Mouse (Mus musculus): ENCODE data around the gene Ercc5. TPM values are rescaled to one million over a fixed set of nuclear protein-coding genes. Genes with fewer than 3 reads are reported as not detected.

The Ercc5 gene
- polyA plus RNA-seq, 1 experiment, result 4.6 TPM

GRCm38 (mm10) chr1:44148706-44149105, 1.2 kb downstream of the Ercc5 start:
- Histone ChIP-seq H3K36me3 (ENCODE audit: control insufficient read depth, insufficient read depth, low read length) (no peaks in the 10 kb centered on the region; the same call in 1 of the 2 replicates), H3K4me1 (ENCODE audit: control insufficient read depth, insufficient read depth, low read length) (no peaks in the 10 kb centered on the region; the same call in 1 of the 2 replicates), H3K27ac (ENCODE audit: insufficient read depth, low read depth, low read length) (no peak overlapping the region), H3K4me3 (ENCODE audit: insufficient read depth, low read depth, low read length) (no peak overlapping the region), H3K27me3 (replicated peaks; ENCODE audit: control insufficient read depth, insufficient read depth, low read length) (no peaks in the 10 kb centered on the region)
- 23% methylated on average over 6 of the region's 6 CpGs for WGBS
- TF ChIP-seq CTCF (conservative IDR thresholded peaks at IDR 0.05; ENCODE audit: insufficient read depth, insufficient read length, low read depth, low read length) (no peak), POLR2A (IDR thresholded peaks at IDR 0.05; ENCODE audit: low read depth, low read length) (no peak)
- DNase-seq, result no peak

GRCm38 (mm10) chr1:44155287-44155686, 7.7 kb downstream of the Ercc5 start:
- H3K36me3 ChIP-seq (ENCODE audit: control insufficient read depth, insufficient read depth, low read length), result peaks cover 9% of the 10 kb centered on the region
- no peaks in the 10 kb centered on the region for H3K27me3 ChIP-seq (replicated peaks; ENCODE audit: control insufficient read depth, insufficient read depth, low read length)
- WGBS, result 91% methylated on average over 4 of the region's 4 CpGs
- H3K27ac ChIP-seq (ENCODE audit: insufficient read depth, low read depth, low read length), result no peak overlapping the region
- no peak for TF ChIP-seq CTCF (conservative IDR thresholded peaks at IDR 0.05; ENCODE audit: insufficient read depth, insufficient read length, low read depth, low read length)
- no peak for TF ChIP-seq POLR2A (IDR thresholded peaks at IDR 0.05; ENCODE audit: low read depth, low read length)
- peak; percentile 31 for DNase-seq
- no peaks in the 10 kb centered on the region for H3K4me1 ChIP-seq (ENCODE audit: control insufficient read depth, insufficient read depth, low read length)
- H3K4me3 ChIP-seq (ENCODE audit: insufficient read depth, low read depth, low read length), result no peak overlapping the region

- H3K4me1 ChIP-seq (ENCODE audit: control insufficient read depth, insufficient read depth, low read length), result no peaks in the 10 kb centered on the region
- H3K27ac ChIP-seq (ENCODE audit: insufficient read depth, low read depth, low read length), result no peak overlapping the region
- H3K4me3 ChIP-seq (ENCODE audit: insufficient read depth, low read depth, low read length), result no peak overlapping the region
- WGBS, result 78% methylated on average over 6 of the region's 6 CpGs
- H3K27me3 ChIP-seq (replicated peaks; ENCODE audit: control insufficient read depth, insufficient read depth, low read length), result no peaks in the 10 kb centered on the region
- peaks cover 9% of the 10 kb centered on the region for H3K36me3 ChIP-seq (ENCODE audit: control insufficient read depth, insufficient read depth, low read length)
- DNase-seq, result no peak
- no peak for TF ChIP-seq CTCF (conservative IDR thresholded peaks at IDR 0.05; ENCODE audit: insufficient read depth, insufficient read length, low read depth, low read length)
- TF ChIP-seq POLR2A (IDR thresholded peaks at IDR 0.05; ENCODE audit: low read depth, low read length), result no peak
Observed at GRCm38 (mm10) chr1:44158317-44158716, 10.8 kb downstream of the Ercc5 start.

- no peaks in the 10 kb centered on the region for H3K4me1 ChIP-seq (ENCODE audit: control insufficient read depth, insufficient read depth, low read length)
- no peaks in the 10 kb centered on the region for H3K27me3 ChIP-seq (replicated peaks; ENCODE audit: control insufficient read depth, insufficient read depth, low read length)
- peaks cover 11% of the 10 kb centered on the region for H3K36me3 ChIP-seq (ENCODE audit: control insufficient read depth, insufficient read depth, low read length)
- H3K4me3 ChIP-seq (ENCODE audit: insufficient read depth, low read depth, low read length), result no peak overlapping the region
- DNase-seq, result no peak
- TF ChIP-seq CTCF (conservative IDR thresholded peaks at IDR 0.05; ENCODE audit: insufficient read depth, insufficient read length, low read depth, low read length), result no peak
- no peak for TF ChIP-seq POLR2A (IDR thresholded peaks at IDR 0.05; ENCODE audit: low read depth, low read length)
- no peak overlapping the region for H3K27ac ChIP-seq (ENCODE audit: insufficient read depth, low read depth, low read length)
- WGBS, result 96% methylated on average over 6 of the region's 6 CpGs
Observed at GRCm38 (mm10) chr1:44161818-44162217, 14.3 kb downstream of the Ercc5 start.

GRCm38 (mm10) chr1:44162389-44162788, 14.8 kb downstream of the Ercc5 start:
- Histone ChIP-seq H3K4me1 (ENCODE audit: control insufficient read depth, insufficient read depth, low read length) (no peaks in the 10 kb centered on the region), H3K4me3 (ENCODE audit: insufficient read depth, low read depth, low read length) (no peak overlapping the region), H3K27me3 (replicated peaks; ENCODE audit: control insufficient read depth, insufficient read depth, low read length) (no peaks in the 10 kb centered on the region), H3K36me3 (ENCODE audit: control insufficient read depth, insufficient read depth, low read length) (peaks cover 11% of the 10 kb centered on the region), H3K27ac (ENCODE audit: insufficient read depth, low read depth, low read length) (no peak overlapping the region)
- no peak for TF ChIP-seq CTCF (conservative IDR thresholded peaks at IDR 0.05; ENCODE audit: insufficient read depth, insufficient read length, low read depth, low read length)
- no peak for TF ChIP-seq POLR2A (IDR thresholded peaks at IDR 0.05; ENCODE audit: low read depth, low read length)
- WGBS, result 95% methylated on average over 5 of the region's 5 CpGs
- no peak for DNase-seq

- no peak overlapping the region for H3K4me3 ChIP-seq (ENCODE audit: insufficient read depth, low read depth, low read length)
- no peak for DNase-seq
- no peaks in the 10 kb centered on the region for H3K27me3 ChIP-seq (replicated peaks; ENCODE audit: control insufficient read depth, insufficient read depth, low read length)
- no peak for TF ChIP-seq CTCF (conservative IDR thresholded peaks at IDR 0.05; ENCODE audit: insufficient read depth, insufficient read length, low read depth, low read length)
- TF ChIP-seq POLR2A (IDR thresholded peaks at IDR 0.05; ENCODE audit: low read depth, low read length), result no peak
- no peak overlapping the region for H3K27ac ChIP-seq (ENCODE audit: insufficient read depth, low read depth, low read length)
- 98% methylated on average over 3 of the region's 3 CpGs for WGBS
- peaks cover 8% of the 10 kb centered on the region for H3K36me3 ChIP-seq (ENCODE audit: control insufficient read depth, insufficient read depth, low read length)
- H3K4me1 ChIP-seq (ENCODE audit: control insufficient read depth, insufficient read depth, low read length), result no peaks in the 10 kb centered on the region
Observed at GRCm38 (mm10) chr1:44167859-44168383, 20.4 kb downstream of the Ercc5 start.

- DNase-seq, result no peak
- Histone ChIP-seq H3K36me3 (ENCODE audit: control insufficient read depth, insufficient read depth, low read length) (peaks cover 15% of the 10 kb centered on the region), H3K4me1 (ENCODE audit: control insufficient read depth, insufficient read depth, low read length) (no peaks in the 10 kb centered on the region), H3K27me3 (replicated peaks; ENCODE audit: control insufficient read depth, insufficient read depth, low read length) (no peaks in the 10 kb centered on the region), H3K4me3 (ENCODE audit: insufficient read depth, low read depth, low read length) (no peak overlapping the region), H3K27ac (ENCODE audit: insufficient read depth, low read depth, low read length) (no peak overlapping the region)
- no peak for TF ChIP-seq POLR2A (IDR thresholded peaks at IDR 0.05; ENCODE audit: low read depth, low read length)
- no peak for TF ChIP-seq CTCF (conservative IDR thresholded peaks at IDR 0.05; ENCODE audit: insufficient read depth, insufficient read length, low read depth, low read length)
- 92% methylated on average over 4 of the region's 4 CpGs for WGBS
Observed at GRCm38 (mm10) chr1:44172656-44173055, 25.1 kb downstream of the Ercc5 start.
